In the genomic region with DNA sequence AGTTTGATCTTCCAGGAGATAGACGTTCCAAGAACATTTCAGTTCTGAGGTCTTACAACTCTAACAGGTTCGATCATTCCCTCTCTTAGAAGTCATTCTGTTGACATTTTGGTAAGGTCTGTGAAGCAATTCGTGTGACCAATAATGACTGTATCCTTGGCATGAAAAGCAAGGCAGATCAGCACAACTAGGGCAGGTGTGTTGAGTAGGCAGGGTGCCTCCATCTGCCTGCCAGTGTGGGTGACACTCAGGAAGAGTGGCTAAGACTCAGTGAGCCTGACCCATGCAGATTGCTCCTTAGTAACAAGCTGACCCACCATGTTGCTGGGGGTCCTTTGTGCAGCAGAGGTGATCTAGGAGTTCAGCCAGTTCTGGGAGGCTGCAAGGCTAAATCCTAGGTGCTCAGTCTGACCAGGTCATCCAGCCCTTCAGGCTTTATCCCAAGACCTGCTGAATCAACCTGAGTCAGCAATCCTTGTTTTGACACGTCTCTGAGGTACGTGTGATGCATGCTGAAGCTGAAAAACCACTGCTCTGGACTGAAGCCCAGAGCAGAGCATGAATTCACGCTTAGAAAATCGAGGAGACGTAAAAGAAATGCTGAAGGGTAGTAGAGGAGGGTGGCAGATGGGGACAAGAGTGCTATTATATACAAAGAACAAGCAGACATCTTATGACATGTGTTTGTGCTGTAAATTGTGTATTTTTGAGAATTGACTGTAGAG, we compare ENCODE assay signal across 14 mouse cellular contexts.
A peak's percentile ranks its signal among the peaks of the same experiment; 100 is the strongest.
DNase-seq lines count a peak whose midpoint lies in the region; TF ChIP-seq lines count a peak whose summit lies in the region.
"Had no signal": no experiment of that assay in that cellular context is flagged by ENCODE, and none has a peak within 500 bp of the region (broad histone marks: within the 10 kb centered on the region; RNA-seq: fewer than 3 reads in every experiment).

No protein-coding gene starts in this region.

- DNase-seq in adrenal gland, adult (ENCODE audit: inconsistent age in 2 of 2, low spot score in 1 of 2), result peak; percentile 29 to 77
- no peak for DNase-seq in adrenal gland, postnatal 25 days
- peak; percentile 5 to 10 for DNase-seq in left cerebral cortex, adult 8-10 months (ENCODE audit: low spot score in 2 of 2)
- DNase-seq in left cerebral cortex, adult 11 months (ENCODE audit: low spot score), result no peak
- peak; percentile 12 to 29 for DNase-seq in cerebellum, adult 2 months
- peak; percentile 14 to 20 for DNase-seq in layer of hippocampus, postnatal 10 days (ENCODE audit: low spot score in 2 of 2)
- DNase-seq in MN1 (ENCODE audit: low spot score), result no peak
- DNase-seq in heart, postnatal 25 days (ENCODE audit: low spot score), result no peak
- DNase-seq: heart, postnatal 36 days; thymus, postnatal 25 days had no signal

- no peak for TF ChIP-seq CTCF in cerebellum, adult 2 months (IDR thresholded peaks at IDR 0.05; ENCODE audit: borderline replicate concordance, insufficient read depth, low read depth, low read length)

- no peak overlapping the region for H3K27ac ChIP-seq in cerebellum, adult 2 months (ENCODE audit: insufficient read depth, low read length)
- H3K27ac ChIP-seq: kidney, postnatal 0 days; liver, embryonic 12.5 days; macrophage had no signal

- peaks cover 7% of the 10 kb centered on the region; the same call in 1 of the 2 replicates for H3K4me1 ChIP-seq in cerebellum, adult 2 months (ENCODE audit: control insufficient read depth, insufficient read depth, low read length)
- H3K4me1 ChIP-seq: liver, embryonic 12.5 days had no signal

- WGBS in cerebellum, adult 2 months, result 40% methylated on average over 8 of the region's 8 CpGs

- TF ChIP-seq POLR2A in cerebellum, adult 2 months (IDR thresholded peaks at IDR 0.05; ENCODE audit: borderline replicate concordance, insufficient read depth, low read length), result no peak

- no peak overlapping the region for H3K4me3 ChIP-seq in cerebellum, adult 2 months (replicated peaks; ENCODE audit: insufficient read depth, low read depth, low read length)
- H3K4me3 ChIP-seq: embryonic facial prominence, embryonic 15.5 days; liver, embryonic 12.5 days had no signal

- intact Hi-C loops in heart, postnatal 25 days (cut with DNase I), result no loop called here

- no peaks in the 10 kb centered on the region for H3K27me3 ChIP-seq in cerebellum, adult 2 months (ENCODE audit: control insufficient read depth, insufficient read depth, low read length)
- H3K27me3 ChIP-seq: embryonic facial prominence, embryonic 15.5 days; liver, embryonic 12.5 days had no signal

Comparison
In these comparisons a context has a peak if more than half of its experiments do, and no peak if none do; other contexts are left out.
1. DNase-seq: peak in adrenal gland, adult (2 of 2), left cerebral cortex, adult 8-10 months (2 of 2), cerebellum, adult 2 months (2 of 2) and layer of hippocampus, postnatal 10 days (2 of 2); none in adrenal gland, postnatal 25 days (single experiment), left cerebral cortex, adult 11 months (single experiment), MN1 (single experiment) and heart, postnatal 25 days (single experiment).